Mouse (Mus musculus) liver, embryonic 14.5 days (tissue): ENCODE data around the gene Sec22c.

ENCODE experiments used
- CTCF ChIP-seq: IDR thresholded peaks from 2 replicates; pipeline ENCODE4 v1.5.1; 2016; ENCODE audit warnings: antibody characterized with exemption, low read depth, control low read depth
- EP300 ChIP-seq: IDR thresholded peaks from 2 replicates; pipeline ENCODE4 v1.6.1; 2016; ENCODE audit warnings: antibody characterized with exemption, low read depth

- TF ChIP-seq CTCF (no peak), EP300 (no peak)
These were observed 72.0 kb downstream of the Sec22c start for GRCm38 (mm10) chr9:121633306-121633705.
